Mouse (Mus musculus) stomach, embryonic 15.5 days (tissue): ENCODE measurements around the gene Ubr3. TPM values are rescaled to one million over a fixed set of nuclear protein-coding genes. Genes with fewer than 3 reads are reported as not detected.

ENCODE experiments used
- polyA plus RNA-seq: library from polyadenylated mRNA; unstranded; fragments of >200 nt; fragmentation: Nextera tagmentation; extraction: Ambion mirVana; gene quantifications from 2 replicates; pipeline ENCODE4 v1.2.1, GENCODE M21; 2015

The Ubr3 gene
- polyA plus RNA-seq, 1 experiment from 2014 or later = 13.3 TPM

Other genes with a start within 250 kb of the Ubr3 start
- 0.24 and 0.86 TPM in 2 replicates for gene Klhl41, start 227.1 kb upstream of the Ubr3 start, polyA plus RNA-seq
- 9.0 and 9.8 TPM in 2 replicates for gene Fastkd1, start 183.7 kb upstream of the Ubr3 start, polyA plus RNA-seq
- 124 and 152 TPM in 2 replicates for gene Ppig, start 174.7 kb upstream of the Ubr3 start, polyA plus RNA-seq
- 1.4 and 2.2 TPM in 2 replicates for gene Ccdc173, start 107.7 kb upstream of the Ubr3 start, polyA plus RNA-seq
- gene Phospho2, start 107.6 kb upstream of the Ubr3 start, polyA plus RNA-seq = 22.1 and 23.0 TPM in 2 replicates
- gene Klhl23, start 75.3 kb upstream of the Ubr3 start, polyA plus RNA-seq = 37.0 and 37.8 TPM in 2 replicates
- 309 and 316 TPM in 2 replicates for gene Ssb, start 35.7 kb upstream of the Ubr3 start, polyA plus RNA-seq
- gene Mettl5, start 11.6 kb upstream of the Ubr3 start, polyA plus RNA-seq = 39.7 and 45.9 TPM in 2 replicates
- gene Myo3b, start 141.9 kb downstream of the Ubr3 start, polyA plus RNA-seq = 0.28 and 0.37 TPM in 2 replicates